9 mouse cellular contexts compared by ENCODE assay signal in the genomic region with DNA sequence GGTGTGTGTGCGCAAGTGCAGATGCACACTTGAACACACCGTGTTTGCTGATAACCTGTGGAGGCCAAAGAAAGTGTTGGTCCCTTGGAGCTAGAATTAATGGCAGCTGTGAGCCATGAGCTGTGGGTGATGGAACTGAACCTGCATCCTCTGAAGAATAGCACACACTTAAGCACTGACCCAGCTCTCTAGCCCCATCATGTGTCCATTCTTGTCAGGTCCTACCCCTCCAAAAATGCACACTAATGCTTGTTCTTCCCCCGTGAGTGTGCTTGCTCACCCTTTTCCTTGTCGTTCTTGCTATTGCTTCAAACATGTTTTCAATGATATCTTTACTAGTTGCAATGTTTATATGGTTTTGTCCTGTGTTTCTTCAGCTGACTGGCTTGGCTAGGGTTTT.
DNase-seq lines count a peak whose midpoint lies in the region; ATAC-seq lines count a peak whose summit lies in the region.
"Had no signal": no experiment of that assay in that cellular context is flagged by ENCODE, and none has a peak within 500 bp of the region (broad histone marks: within the 10 kb centered on the region; RNA-seq: fewer than 3 reads in every experiment).

No protein-coding gene starts in this region.

- no peak overlapping the region for H3K4me2 ChIP-seq in liver, embryonic 11.5 days
- H3K4me2 ChIP-seq in hindbrain, embryonic 14.5 days (replicated peaks) = no peak overlapping the region
- H3K4me2 ChIP-seq: neural tube, embryonic 12.5 days had no signal

- H3K27me3 ChIP-seq in liver, embryonic 11.5 days (replicated peaks; ENCODE audit: control insufficient read depth, insufficient read depth, low read length) = no peaks in the 10 kb centered on the region
- no peaks in the 10 kb centered on the region for H3K27me3 ChIP-seq in hindbrain, embryonic 14.5 days (ENCODE audit: control insufficient read depth, insufficient read depth, low read length)
- H3K27me3 ChIP-seq: neural tube, embryonic 12.5 days had no signal

- no peak overlapping the region for H3K4me3 ChIP-seq in liver, embryonic 11.5 days (ENCODE audit: low read depth, low read length)
- H3K4me3 ChIP-seq in hindbrain, embryonic 14.5 days (replicated peaks; ENCODE audit: low read length) = no peak overlapping the region
- H3K4me3 ChIP-seq: neural tube, embryonic 12.5 days had no signal

- H3K27ac ChIP-seq in liver, embryonic 11.5 days (ENCODE audit: low read depth, low read length) = no peak overlapping the region
- H3K27ac ChIP-seq in hindbrain, embryonic 14.5 days = no peak overlapping the region
- H3K27ac ChIP-seq: neural tube, embryonic 12.5 days had no signal

- H3K4me1 ChIP-seq in liver, embryonic 11.5 days (replicated peaks; ENCODE audit: control insufficient read depth, insufficient read depth, low read length) = no peaks in the 10 kb centered on the region; the same call in 1 of the 2 replicates
- no peaks in the 10 kb centered on the region for H3K4me1 ChIP-seq in hindbrain, embryonic 14.5 days (replicated peaks; ENCODE audit: control insufficient read depth, insufficient read depth, low read length)
- H3K4me1 ChIP-seq: neural tube, embryonic 12.5 days had no signal

- H3K9ac ChIP-seq in liver, embryonic 11.5 days (ENCODE audit: low read depth, low read length) = no peak overlapping the region
- no peak overlapping the region for H3K9ac ChIP-seq in hindbrain, embryonic 14.5 days
- H3K9ac ChIP-seq: neural tube, embryonic 12.5 days had no signal

- peak; percentile 73 for ATAC-seq in liver, embryonic 11.5 days (replicated peaks; ENCODE audit: low FRiP score)
- peak; percentile 59; the same call in 1 of the 2 replicates for ATAC-seq in hindbrain, embryonic 14.5 days (ENCODE audit: low FRiP score)
- peak; percentile 92 for ATAC-seq in megakaryocyte progenitor cell, adult 5-6 weeks (replicated peaks; ENCODE audit: poor library complexity)
- no peak for ATAC-seq in monocyte, adult 5-6 weeks (replicated peaks; ENCODE audit: insufficient number of reproducible peaks, low FRiP score, low TSS enrichment, poor library complexity, severe bottlenecking)

- WGBS in liver, embryonic 11.5 days = 52% methylated on average over 4 of the region's 4 CpGs
- 51% methylated on average over 4 of the region's 4 CpGs for WGBS in hindbrain, embryonic 14.5 days

- DNase-seq in adrenal gland, adult (ENCODE audit: inconsistent age in 2 of 2, low spot score in 1 of 2) = peak; percentile 9 to 58
- no peak for DNase-seq in adrenal gland, adult 18-20 months (ENCODE audit: low spot score in 2 of 2)
- DNase-seq in liver, embryonic 11.5 days (ENCODE audit: low spot score) = no peak
- no peak for DNase-seq in liver
- DNase-seq in cerebellum, postnatal 25 days = peak; percentile 38 to 59
- DNase-seq in hindbrain, embryonic 14.5 days (ENCODE audit: low spot score) = no peak

- no peaks in the 10 kb centered on the region for H3K9me3 ChIP-seq in liver, embryonic 11.5 days (ENCODE audit: control insufficient read depth, low read length)
- H3K9me3 ChIP-seq in hindbrain, embryonic 14.5 days (ENCODE audit: control insufficient read depth, low read length) = no peaks in the 10 kb centered on the region
- H3K9me3 ChIP-seq: neural tube, embryonic 12.5 days had no signal

- no peaks in the 10 kb centered on the region for H3K36me3 ChIP-seq in liver, embryonic 11.5 days (ENCODE audit: control insufficient read depth, insufficient read depth, low read length)
- peaks cover 7% of the 10 kb centered on the region for H3K36me3 ChIP-seq in hindbrain, embryonic 14.5 days (replicated peaks; ENCODE audit: control insufficient read depth, insufficient read depth)
- H3K36me3 ChIP-seq: neural tube, embryonic 12.5 days had no signal

Comparison
In these comparisons a context has a peak if more than half of its experiments do, and no peak if none do; other contexts are left out.
1. DNase-seq: peak in adrenal gland, adult (2 of 2) and cerebellum, postnatal 25 days (2 of 2); none in adrenal gland, adult 18-20 months (0 of 2), liver, embryonic 11.5 days (single experiment), liver (single experiment) and hindbrain, embryonic 14.5 days (single experiment).